Mouse (Mus musculus) C2C12 (cell line): ENCODE results near the gene Rita1.
A peak's percentile ranks its signal among the peaks of the same experiment; 100 is the strongest.

Experiments used
- CTCF ChIP-seq: IDR thresholded peaks from one replicate; pipeline ENCODE4 v1.5.1; 2011; ENCODE audit not compliant: control insufficient read depth, insufficient read depth, insufficient read length
- FOSL1 ChIP-seq: IDR thresholded peaks from one replicate; pipeline ENCODE4 v1.8.0; 2011; ENCODE audit warnings: mild to moderate bottlenecking, low read length; ENCODE audit not compliant: poor library complexity, insufficient read depth, severe bottlenecking
- MAX ChIP-seq: IDR thresholded peaks from one replicate; pipeline ENCODE4 v1.6.1; 2011; ENCODE audit warnings: mild to moderate bottlenecking, control low read depth
- MYOG ChIP-seq: IDR thresholded peaks from one replicate; pipeline ENCODE4 v1.6.1; 2011; ENCODE audit not compliant: control insufficient read depth, insufficient read length; ENCODE audit errors: extremely low read depth
- USF1 ChIP-seq: IDR thresholded peaks from one replicate; pipeline ENCODE4 v1.6.1; 2011; ENCODE audit warnings: low read depth, mild to moderate bottlenecking, control low read depth, moderate library complexity

DNA sequence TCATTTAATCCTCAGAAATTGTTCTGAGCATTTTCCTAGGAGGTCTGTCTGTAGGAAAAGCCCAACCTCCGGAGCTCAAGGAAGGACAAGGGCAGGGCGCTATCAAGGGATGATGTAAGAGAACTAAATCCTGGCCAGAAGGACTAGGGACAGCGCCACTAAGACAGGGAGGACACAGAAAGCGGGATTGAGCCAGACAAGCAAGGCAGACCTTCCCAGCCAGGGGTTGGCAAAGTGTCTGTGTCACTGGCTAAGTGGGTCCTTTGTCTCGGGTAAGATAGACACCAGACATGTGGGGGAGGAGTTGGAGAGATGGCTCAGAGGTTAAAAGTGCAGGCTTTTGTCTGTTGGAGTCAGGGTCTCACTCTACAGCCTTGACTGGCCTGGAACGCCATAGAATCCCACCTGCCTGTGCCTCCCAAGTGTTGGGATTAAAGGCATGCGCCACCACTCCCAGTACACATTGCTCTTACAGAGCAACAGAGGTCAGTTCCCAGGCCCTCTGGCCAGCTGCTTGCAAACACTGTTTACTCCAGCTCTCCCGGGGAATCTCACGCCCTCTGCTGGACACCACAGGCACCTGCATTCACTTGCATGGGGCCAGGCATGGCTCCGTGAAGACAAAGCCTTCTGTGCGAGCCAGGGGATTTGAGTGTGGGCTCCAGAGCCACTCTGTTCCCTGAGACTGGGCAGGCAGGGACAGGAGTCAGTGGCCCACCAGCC, 11.3 kb downstream of the Rita1 start:
- TF ChIP-seq CTCF (peak; percentile 72), USF1 (no peak), MAX (no peak), MYOG (no peak), FOSL1 (no peak)
